Mouse (Mus musculus) hindbrain, embryonic 13.5 days (tissue): ENCODE data around the gene Skap1. TPM values are rescaled to one million over a fixed set of nuclear protein-coding genes. Genes with fewer than 3 reads are reported as not detected.

ENCODE experiments used
- ATAC-seq: fragments of 200-750 bp; cut with Nextera tagmentation; 2 replicates; pipeline ENCODE4 v1.8.0; 2017; ENCODE audit warnings: moderate TSS enrichment; ENCODE audit not compliant: low FRiP score
- H3K27ac ChIP-seq: fragments of 300-500 bp; sonication (generic); 2 replicates; pipeline ENCODE4 v1.5.1; 2015; ENCODE audit warnings: inconsistent platforms, mild to moderate bottlenecking, moderate library complexity
- H3K27me3 ChIP-seq: fragments of 300-500 bp; sonication (generic); 2 replicates; pipeline ENCODE4 v1.6.1; 2015; ENCODE audit warnings: mild to moderate bottlenecking, inconsistent platforms
- H3K36me3 ChIP-seq: fragments of 300-500 bp; sonication (generic); 2 replicates; pipeline ENCODE4 v1.6.1; 2015; ENCODE audit warnings: mild to moderate bottlenecking, inconsistent platforms
- H3K4me1 ChIP-seq: fragments of 300-500 bp; sonication (generic); replicated peaks from 2 replicates; pipeline ENCODE4 v1.6.1; 2015; ENCODE audit warnings: inconsistent platforms
- H3K4me2 ChIP-seq: fragments of 300-500 bp; sonication (generic); 2 replicates; pipeline ENCODE4 v1.6.1; 2015; ENCODE audit warnings: inconsistent platforms, mild to moderate bottlenecking, moderate library complexity
- H3K4me3 ChIP-seq: fragments of 300-500 bp; sonication (generic); 2 replicates; pipeline ENCODE4 v1.5.1; 2015; ENCODE audit warnings: mild to moderate bottlenecking, inconsistent platforms
- H3K9ac ChIP-seq: fragments of 300-500 bp; sonication (generic); 2 replicates; pipeline ENCODE4 v1.6.1; 2015; ENCODE audit warnings: mild to moderate bottlenecking, inconsistent platforms
- H3K9me3 ChIP-seq: fragments of 300-500 bp; sonication (generic); 2 replicates; pipeline ENCODE4 v1.6.1; 2016; ENCODE audit warnings: inconsistent platforms
- WGBS: fragments of 180-500 bp; shearing (Covaris S2); methylation state at CpG from one replicate; pipeline ENCODE4 v1.1.7; 2015; 5-methylcytosine and 5-hydroxymethylcytosine counted together
- polyA plus RNA-seq: library from polyadenylated mRNA; unstranded; fragments of >200 nt; fragmentation: Nextera tagmentation; extraction: Ambion mirVana; gene quantifications from 2 replicates; pipeline ENCODE4 v1.2.1, GENCODE M21; 2015

The Skap1 gene
- polyA plus RNA-seq, 1 experiment from 2014 or later: 6.9 TPM

DNA sequence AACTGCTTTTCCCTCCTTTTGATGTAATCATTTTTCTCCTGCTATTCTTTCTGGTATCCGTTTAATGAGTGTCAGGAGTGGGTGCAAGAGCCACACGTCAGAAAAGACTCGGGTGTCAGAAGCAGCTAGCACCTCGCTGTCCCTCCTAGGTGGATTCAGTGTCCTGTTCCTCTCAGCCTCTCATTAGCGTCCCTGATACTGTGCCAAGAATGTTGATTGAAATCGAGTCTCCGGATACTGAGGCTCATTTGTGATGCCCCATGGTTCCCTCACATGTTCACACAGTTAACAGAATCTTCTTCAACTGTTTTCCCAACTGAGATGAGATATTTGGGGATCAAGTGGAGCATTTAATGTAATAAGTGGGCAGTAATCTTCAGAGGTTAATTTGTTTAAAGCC lies 254.2 kb downstream of the Skap1 start:
- H3K27me3 ChIP-seq: no peaks in the 10 kb centered on the region
- H3K9me3 ChIP-seq: no peaks in the 10 kb centered on the region
- no peak overlapping the region for H3K4me3 ChIP-seq
- ATAC-seq: no peak
- no peak overlapping the region for H3K4me2 ChIP-seq
- peaks cover 36% of the 10 kb centered on the region for H3K4me1 ChIP-seq
- H3K9ac ChIP-seq: no peak overlapping the region
- peak overlapping the region; percentile 25 for H3K27ac ChIP-seq
- WGBS: 40% methylated on average over 7 of the region's 7 CpGs
- H3K36me3 ChIP-seq: no peaks in the 10 kb centered on the region

DNA sequence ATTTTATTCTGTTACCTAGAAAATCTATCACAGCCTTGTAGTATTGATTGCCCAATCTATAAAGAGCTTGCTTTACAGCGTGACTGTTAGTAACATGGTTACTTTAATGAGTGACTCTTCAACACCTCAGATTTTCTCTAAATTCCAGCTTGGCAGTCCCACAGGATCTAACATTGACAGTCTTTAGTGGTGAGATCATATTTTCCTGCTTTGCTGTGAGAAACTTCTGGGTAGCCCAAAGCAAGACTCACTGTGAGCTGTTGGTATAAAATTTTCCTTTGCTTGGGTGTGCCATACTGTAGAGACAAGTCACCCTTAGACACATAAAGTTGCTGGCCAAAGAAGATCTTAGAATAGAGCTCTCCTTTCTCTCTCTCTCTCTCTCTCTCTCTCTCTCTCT lies 261.4 kb downstream of the Skap1 start:
- WGBS: 74% methylated on average over 1 of the region's 1 CpGs
- ATAC-seq: no peak
- Histone ChIP-seq H3K9me3 (no peaks in the 10 kb centered on the region), H3K27ac (no peak overlapping the region), H3K27me3 (no peaks in the 10 kb centered on the region), H3K4me2 (no peak overlapping the region), H3K36me3 (no peaks in the 10 kb centered on the region), H3K4me1 (peaks cover 34% of the 10 kb centered on the region), H3K4me3 (no peak overlapping the region), H3K9ac (no peak overlapping the region)

DNA sequence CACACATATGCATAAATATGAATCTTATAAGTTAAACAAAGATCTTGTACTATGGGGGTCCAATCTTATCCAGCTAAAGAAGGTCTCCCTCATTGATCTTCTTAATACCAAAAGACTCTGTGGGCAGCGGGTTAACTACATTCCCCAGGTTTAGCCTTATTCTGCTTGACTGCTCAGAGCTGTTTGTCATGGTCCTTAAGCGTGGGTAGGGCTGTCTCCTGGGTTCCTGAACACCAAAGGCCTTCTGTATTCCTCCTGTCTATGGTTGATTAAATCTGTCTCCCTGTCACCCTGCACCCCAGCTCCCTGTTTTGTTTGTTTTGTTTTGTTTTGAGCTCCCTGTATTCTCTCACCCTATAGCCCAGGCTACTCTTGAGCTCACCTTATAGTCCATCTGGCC lies 264.2 kb downstream of the Skap1 start:
- Histone ChIP-seq H3K9ac (no peak overlapping the region), H3K27ac (peak overlapping the region; percentile 60)

DNA sequence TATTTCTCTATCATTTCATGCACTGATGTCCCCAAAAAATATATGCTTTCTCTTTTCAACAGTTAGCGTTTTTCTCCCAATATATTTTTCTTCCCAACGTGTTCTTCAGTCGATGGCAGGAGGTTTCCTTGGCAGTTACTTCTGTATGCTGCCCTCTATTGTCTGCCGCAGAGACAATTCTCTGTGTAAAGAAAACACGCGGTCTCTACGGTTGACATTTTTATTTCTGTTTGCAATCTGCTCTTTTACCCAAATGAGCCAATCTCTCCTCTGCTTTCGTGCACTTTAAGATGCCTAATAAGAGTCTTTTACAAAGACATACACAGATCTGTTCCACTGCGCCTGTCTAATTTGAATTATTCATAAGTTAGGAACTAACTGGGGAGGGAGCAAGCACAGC lies 265.1 kb downstream of the Skap1 start:
- H3K36me3 ChIP-seq: no peaks in the 10 kb centered on the region
- H3K9me3 ChIP-seq: no peaks in the 10 kb centered on the region
- peaks cover 52% of the 10 kb centered on the region for H3K4me1 ChIP-seq
- H3K4me3 ChIP-seq: no peak overlapping the region
- H3K27me3 ChIP-seq: no peaks in the 10 kb centered on the region
- peak overlapping the region; percentile 60 for H3K27ac ChIP-seq
- 24% methylated on average over 9 of the region's 9 CpGs for WGBS
- H3K9ac ChIP-seq: no peak overlapping the region
- no peak for ATAC-seq
- peak overlapping the region; percentile 25; the same call in 1 of the 2 replicates for H3K4me2 ChIP-seq

More for the DNA sequence above, 264.2 kb downstream of the Skap1 start:
- ATAC-seq: no peak
- no peak overlapping the region for H3K4me2 ChIP-seq
- H3K36me3 ChIP-seq: no peaks in the 10 kb centered on the region
- WGBS: 55% methylated on average over 2 of the region's 2 CpGs
- peaks cover 48% of the 10 kb centered on the region for H3K4me1 ChIP-seq
- no peaks in the 10 kb centered on the region for H3K27me3 ChIP-seq
- no peaks in the 10 kb centered on the region for H3K9me3 ChIP-seq
- no peak overlapping the region for H3K4me3 ChIP-seq

DNA sequence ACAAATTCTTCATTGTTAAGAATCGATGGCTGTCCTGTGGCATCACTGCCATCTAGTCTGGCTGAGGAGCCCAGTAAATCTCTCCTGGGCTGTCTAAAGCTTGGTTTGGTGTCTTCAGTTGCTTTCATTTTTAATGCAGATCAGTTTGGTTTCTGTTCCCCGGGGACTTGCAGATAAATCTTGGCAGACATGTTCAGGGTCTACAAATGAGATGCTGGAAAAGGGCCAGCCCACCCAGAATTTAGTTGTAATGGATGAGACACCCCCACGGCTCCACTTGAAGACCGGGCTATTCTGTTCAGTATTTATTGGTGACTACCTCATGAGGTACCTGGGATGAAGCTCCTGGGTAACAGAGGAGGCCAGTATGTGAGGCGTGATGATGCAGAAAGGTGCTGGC lies 265.9 kb downstream of the Skap1 start:
- H3K27me3 ChIP-seq: no peaks in the 10 kb centered on the region
- ATAC-seq: no peak
- 43% methylated on average over 5 of the region's 5 CpGs for WGBS
- peak overlapping the region; percentile 56 for H3K27ac ChIP-seq
- no peak overlapping the region for H3K4me3 ChIP-seq
- H3K9ac ChIP-seq: no peak overlapping the region
- H3K36me3 ChIP-seq: no peaks in the 10 kb centered on the region
- H3K4me1 ChIP-seq: peaks cover 55% of the 10 kb centered on the region
- no peaks in the 10 kb centered on the region for H3K9me3 ChIP-seq
- H3K4me2 ChIP-seq: peak overlapping the region; percentile 10; the same call in 1 of the 2 replicates

DNA sequence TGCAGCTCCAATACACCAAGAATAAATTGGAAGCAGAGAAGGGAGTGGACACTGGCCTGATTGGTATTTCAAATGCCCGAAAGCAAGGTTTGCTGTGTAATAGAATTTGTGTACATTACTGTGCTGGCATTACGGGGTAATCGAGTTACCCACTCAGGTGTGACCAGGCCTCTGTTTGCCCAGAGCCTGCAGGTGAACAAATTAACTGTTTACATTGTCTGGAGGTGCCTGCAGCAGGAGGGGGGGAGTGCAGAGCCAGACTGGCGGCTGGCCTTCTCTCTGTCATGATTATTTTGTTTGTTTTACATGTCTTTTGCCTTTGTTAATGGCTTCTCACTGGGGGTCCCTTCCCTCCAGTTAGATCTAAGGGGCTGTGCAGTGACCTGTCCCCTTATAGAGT lies 268.3 kb downstream of the Skap1 start:
- peaks cover 70% of the 10 kb centered on the region for H3K4me1 ChIP-seq
- H3K36me3 ChIP-seq: no peaks in the 10 kb centered on the region
- H3K4me2 ChIP-seq: no peak overlapping the region
- peak overlapping the region; percentile 65 for H3K27ac ChIP-seq
- no peak overlapping the region for H3K4me3 ChIP-seq
- no peak for ATAC-seq
- no peaks in the 10 kb centered on the region for H3K27me3 ChIP-seq
- no peak overlapping the region for H3K9ac ChIP-seq
- H3K9me3 ChIP-seq: no peaks in the 10 kb centered on the region
- WGBS: 35% methylated on average over 4 of the region's 4 CpGs

DNA sequence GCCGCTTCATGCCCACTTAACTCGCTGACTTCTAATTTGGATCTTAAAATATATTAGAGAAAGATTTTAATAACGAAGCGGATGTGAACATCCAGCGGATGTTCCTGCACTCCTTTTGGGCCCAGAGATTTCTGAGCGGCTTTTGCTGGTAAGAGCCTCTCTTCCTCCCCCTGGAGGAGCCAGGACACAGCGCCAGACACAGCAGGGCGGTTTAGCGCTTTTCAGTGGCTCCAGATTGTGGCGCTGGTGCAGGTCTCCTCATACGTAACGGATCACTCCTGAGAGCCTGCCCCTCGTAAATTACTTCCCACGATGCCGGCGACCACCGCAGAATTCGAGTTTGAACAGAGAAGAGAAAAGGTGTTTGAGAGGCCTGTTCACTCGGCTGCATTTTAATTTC lies 271.5 kb downstream of the Skap1 start:
- Histone ChIP-seq H3K36me3 (no peaks in the 10 kb centered on the region), H3K4me1 (peaks cover 64% of the 10 kb centered on the region)

DNA sequence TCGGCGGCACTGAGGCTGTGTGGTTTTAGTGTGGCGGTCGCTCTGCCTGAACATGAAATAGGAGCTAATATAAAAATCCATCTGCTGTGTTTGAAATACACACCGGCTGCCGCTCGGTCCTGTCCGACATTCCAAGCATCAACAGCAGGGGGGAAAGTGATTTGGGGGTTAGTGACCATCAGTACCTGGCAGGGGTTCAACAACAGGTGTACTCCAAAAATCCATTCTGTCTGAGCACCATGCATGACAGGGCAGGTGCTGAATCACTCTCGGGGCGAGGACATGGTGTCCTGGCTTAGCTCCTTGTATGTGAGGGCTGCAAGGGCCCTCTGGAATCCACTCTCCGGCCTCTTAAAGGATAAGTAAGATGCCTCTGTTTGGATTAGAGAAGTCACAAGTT lies 272.0 kb downstream of the Skap1 start:
- Histone ChIP-seq H3K36me3 (no peaks in the 10 kb centered on the region), H3K27me3 (no peaks in the 10 kb centered on the region), H3K27ac (peak overlapping the region; percentile 82), H3K4me2 (peak overlapping the region; percentile 47), H3K9ac (0 out of 2 replicates have a peak overlapping the region, but pooled peaks have one; percentile 30), H3K4me1 (peaks cover 67% of the 10 kb centered on the region), H3K9me3 (no peaks in the 10 kb centered on the region), H3K4me3 (0 out of 2 replicates have a peak overlapping the region, but pooled peaks have one; percentile 20)
- 18% methylated on average over 11 of the region's 11 CpGs for WGBS
- peak; percentile 29 for ATAC-seq

More for the DNA sequence above, 271.5 kb downstream of the Skap1 start:
- H3K27ac ChIP-seq: peak overlapping the region; percentile 82
- H3K9me3 ChIP-seq: no peaks in the 10 kb centered on the region
- H3K4me2 ChIP-seq: peak overlapping the region; percentile 47
- peak; percentile 80 for ATAC-seq
- under 1% methylated on average over 19 of the region's 19 CpGs for WGBS
- H3K27me3 ChIP-seq: no peaks in the 10 kb centered on the region
- H3K4me3 ChIP-seq: peak overlapping the region; percentile 20
- peak overlapping the region; percentile 30 for H3K9ac ChIP-seq

DNA sequence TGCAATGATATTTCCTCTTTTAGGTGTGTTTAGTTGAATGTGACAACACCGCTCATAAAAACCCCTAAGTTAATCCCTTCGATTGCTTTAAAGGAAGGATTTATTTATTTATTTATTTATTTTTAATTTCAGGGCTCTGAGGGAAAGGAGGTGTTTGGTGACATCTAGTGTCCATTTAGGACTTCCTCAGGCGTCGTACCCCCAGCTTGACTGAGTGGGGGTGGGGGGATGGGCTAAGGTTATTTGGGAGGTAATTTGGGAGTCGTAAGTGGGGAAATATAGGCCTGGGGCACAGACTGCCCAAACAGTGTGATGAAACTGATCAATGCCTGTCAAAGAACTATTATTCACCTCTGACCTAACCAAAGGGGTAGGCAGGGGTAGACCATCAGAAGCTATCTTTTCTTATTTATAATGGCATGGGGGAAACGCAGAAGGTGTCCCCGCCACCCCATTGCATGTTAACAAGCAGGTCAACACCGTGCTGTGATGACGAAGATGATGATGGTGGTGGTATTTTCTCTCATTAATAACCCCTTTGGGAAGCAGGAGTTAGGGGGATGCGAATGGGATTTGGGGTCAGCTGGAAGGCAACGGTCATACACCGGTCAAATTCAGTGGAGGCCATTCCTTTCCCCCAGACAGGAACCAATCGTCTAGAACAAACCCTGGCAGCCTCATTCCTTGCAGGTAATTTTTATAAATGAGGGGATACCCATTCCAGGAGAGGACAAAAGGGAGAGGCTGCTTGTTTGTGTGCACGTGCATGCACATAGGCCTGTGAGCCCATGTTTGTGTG lies 273.5 kb downstream of the Skap1 start:
- no peaks in the 10 kb centered on the region for H3K27me3 ChIP-seq
- H3K36me3 ChIP-seq: no peaks in the 10 kb centered on the region
- H3K4me1 ChIP-seq: peaks cover 76% of the 10 kb centered on the region
- H3K4me2 ChIP-seq: no peak overlapping the region
- ATAC-seq: no peak
- WGBS: 54% methylated on average over 14 of the region's 14 CpGs
- no peak overlapping the region for H3K4me3 ChIP-seq
- peak overlapping the region; percentile 89 for H3K27ac ChIP-seq
- 0 out of 2 replicates have a peak overlapping the region, but pooled peaks have one; percentile 43 for H3K9ac ChIP-seq
- H3K9me3 ChIP-seq: no peaks in the 10 kb centered on the region

DNA sequence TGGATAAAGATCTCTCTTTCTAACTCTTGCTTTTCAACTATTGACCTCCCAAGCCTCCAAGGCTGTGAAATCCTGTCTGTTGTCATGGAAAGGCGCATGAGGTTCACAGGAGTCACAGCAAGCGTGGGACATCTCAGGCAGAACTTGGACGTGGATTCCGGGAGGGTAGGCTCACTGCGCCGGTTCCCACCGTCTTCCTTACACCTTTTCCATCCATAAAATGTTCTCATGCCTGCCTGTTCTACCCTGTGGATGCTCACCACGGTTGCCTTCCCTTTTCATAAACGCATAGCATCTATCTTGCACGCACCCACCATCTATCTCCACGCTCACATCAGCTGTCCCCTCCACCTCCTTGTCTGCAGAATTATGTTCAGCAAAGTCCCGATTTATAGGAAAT lies 276.4 kb downstream of the Skap1 start:
- H3K27ac ChIP-seq: peak overlapping the region; percentile 93
- H3K4me3 ChIP-seq: peak overlapping the region; percentile 11; the same call in 1 of the 2 replicates
- ATAC-seq: no peak
- peaks cover 85% of the 10 kb centered on the region for H3K4me1 ChIP-seq
- no peaks in the 10 kb centered on the region for H3K27me3 ChIP-seq
- 63% methylated on average over 12 of the region's 12 CpGs for WGBS
- no peaks in the 10 kb centered on the region for H3K9me3 ChIP-seq
- peak overlapping the region; percentile 61 for H3K9ac ChIP-seq
- peak overlapping the region; percentile 41 for H3K4me2 ChIP-seq
- H3K36me3 ChIP-seq: no peaks in the 10 kb centered on the region

DNA sequence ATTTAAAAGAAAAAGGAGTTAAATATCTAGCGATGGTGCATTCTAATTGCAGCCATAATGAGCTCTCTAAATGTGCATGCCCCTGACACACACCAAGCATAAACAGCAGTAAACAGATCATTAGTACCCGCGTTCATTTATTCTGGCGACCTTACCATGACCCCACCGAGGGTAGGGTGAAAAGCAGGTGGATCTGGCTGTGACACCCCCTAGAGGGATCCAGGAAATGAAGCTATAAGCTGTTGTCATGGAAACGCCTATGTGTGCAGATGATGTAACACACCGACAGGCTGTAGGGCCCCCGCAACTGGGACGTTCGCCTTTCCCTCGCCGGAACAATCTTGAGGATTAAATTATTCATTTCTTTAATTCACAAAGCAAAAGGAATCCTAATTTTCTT lies 277.6 kb downstream of the Skap1 start:
- peak overlapping the region; percentile 61 for H3K9ac ChIP-seq
- ATAC-seq: peak; percentile 75
- 13% methylated on average over 12 of the region's 12 CpGs for WGBS
- H3K36me3 ChIP-seq: no peaks in the 10 kb centered on the region
- H3K4me2 ChIP-seq: peak overlapping the region; percentile 41
- H3K27me3 ChIP-seq: no peaks in the 10 kb centered on the region
- H3K9me3 ChIP-seq: no peaks in the 10 kb centered on the region
- H3K27ac ChIP-seq: peak overlapping the region; percentile 93
- peaks cover 75% of the 10 kb centered on the region for H3K4me1 ChIP-seq
- H3K4me3 ChIP-seq: no peak overlapping the region

DNA sequence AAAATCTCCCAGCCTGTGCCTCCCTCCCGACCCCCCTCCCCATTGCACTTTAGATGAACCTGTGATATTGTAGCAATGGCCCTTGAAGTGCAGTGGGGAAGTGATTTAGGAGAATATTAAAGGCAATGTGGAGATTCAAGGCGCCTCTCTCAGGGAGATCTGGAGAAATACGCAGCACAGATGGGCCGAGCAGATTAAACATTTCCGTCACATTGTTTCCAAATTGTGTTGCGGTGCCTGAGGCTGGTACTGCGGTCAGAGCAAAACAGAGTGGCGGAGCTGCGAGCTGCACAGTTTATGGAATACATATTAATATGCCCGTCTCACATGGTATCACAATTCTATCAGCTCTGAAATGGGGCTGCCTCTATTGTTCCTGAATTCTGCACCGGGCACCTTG lies 278.6 kb downstream of the Skap1 start:
- Histone ChIP-seq H3K4me3 (no peak overlapping the region), H3K27ac (peak overlapping the region; percentile 93), H3K36me3 (no peaks in the 10 kb centered on the region), H3K4me2 (peak overlapping the region; percentile 41), H3K9me3 (no peaks in the 10 kb centered on the region), H3K4me1 (peaks cover 76% of the 10 kb centered on the region), H3K9ac (peak overlapping the region; percentile 40; the same call in 1 of the 2 replicates), H3K27me3 (no peaks in the 10 kb centered on the region)
- 37% methylated on average over 11 of the region's 11 CpGs for WGBS
- peak; percentile 47; the same call in 1 of the 2 replicates for ATAC-seq

DNA sequence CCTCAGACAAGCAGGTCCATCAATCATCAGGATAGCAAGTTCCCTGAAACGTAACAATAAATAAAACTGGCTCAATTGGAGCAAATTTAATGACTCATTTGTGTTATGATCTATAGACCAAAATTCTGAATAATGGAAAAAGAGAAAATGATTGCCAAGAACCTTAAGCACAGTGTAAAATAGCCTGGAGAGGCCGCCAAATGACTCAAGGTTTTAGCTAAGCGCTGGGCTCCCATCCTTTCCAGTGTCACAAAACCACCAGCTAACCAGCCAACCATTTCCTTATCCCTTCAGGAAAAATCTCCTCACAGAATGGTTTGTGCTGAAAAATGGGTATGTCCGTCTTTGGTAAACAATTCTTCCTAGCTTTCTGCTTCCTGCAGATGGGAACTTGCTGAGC lies 279.5 kb downstream of the Skap1 start:
- Histone ChIP-seq H3K36me3 (no peaks in the 10 kb centered on the region), H3K27me3 (no peaks in the 10 kb centered on the region), H3K9ac (peak overlapping the region; percentile 40; the same call in 1 of the 2 replicates), H3K9me3 (no peaks in the 10 kb centered on the region), H3K4me2 (peak overlapping the region; percentile 41; the same call in 1 of the 2 replicates), H3K27ac (peak overlapping the region; percentile 93), H3K4me3 (no peak overlapping the region), H3K4me1 (peaks cover 68% of the 10 kb centered on the region)
- WGBS: 63% methylated on average over 4 of the region's 4 CpGs
- no peak for ATAC-seq
